Mouse (Mus musculus): ENCODE data around the gene Tor1b. TPM values are rescaled to one million over a fixed set of nuclear protein-coding genes. Genes with fewer than 3 reads are reported as not detected.

Tor1b gene
- polyA plus RNA-seq, 1 experiment from 2014 or later: 24.1 TPM

GRCm38 (mm10) chr2:30962570-30963254 is 10.0 kb downstream of the Tor1b start:
- no peak overlapping the region for H3K4me2 ChIP-seq
- no peak overlapping the region for H3K4me3 ChIP-seq (replicated peaks)
- H3K4me1 ChIP-seq: peaks cover 29% of the 10 kb centered on the region
- 90% methylated on average over 11 of the region's 11 CpGs for WGBS
- H3K27ac ChIP-seq: no peak overlapping the region
- ATAC-seq (ENCODE audit: low FRiP score): no peak
- no peak overlapping the region for H3K9ac ChIP-seq
- H3K9me3 ChIP-seq: no peaks in the 10 kb centered on the region
- H3K36me3 ChIP-seq (replicated peaks): peaks cover 81% of the 10 kb centered on the region
- no peaks in the 10 kb centered on the region for H3K27me3 ChIP-seq

- no peak for ATAC-seq (ENCODE audit: low FRiP score)
- H3K36me3 ChIP-seq (replicated peaks): peaks cover 51% of the 10 kb centered on the region
- 94% methylated on average over 8 of the region's 8 CpGs for WGBS
Observed at GRCm38 (mm10) chr2:30965627-30966026, 12.9 kb downstream of the Tor1b start.

GRCm38 (mm10) chr2:30966826-30967225 is 14.1 kb downstream of the Tor1b start:
- H3K36me3 ChIP-seq (replicated peaks): peaks cover 46% of the 10 kb centered on the region
- H3K27ac ChIP-seq: no peak overlapping the region

More at GRCm38 (mm10) chr2:30965627-30966026, 12.9 kb downstream of the Tor1b start:
- Histone ChIP-seq H3K9ac (no peak overlapping the region), H3K9me3 (no peaks in the 10 kb centered on the region), H3K27me3 (no peaks in the 10 kb centered on the region), H3K4me3 (replicated peaks) (no peak overlapping the region), H3K4me2 (0 out of 2 replicates have a peak overlapping the region, but pooled peaks have one; percentile 93), H3K4me1 (peaks cover 29% of the 10 kb centered on the region), H3K27ac (no peak overlapping the region)

GRCm38 (mm10) chr2:30967352-30968327 is 14.9 kb downstream of the Tor1b start, which contains the start of gene Tor1a:
Gene Tor1a (minus strand): TSS chr2:30967933.
- Histone ChIP-seq H3K9me3 (no peaks in the 10 kb centered on the region), H3K4me2 (peak within 1 kb of the TSS; percentile 93), H3K9ac (peak within 1 kb of the TSS; percentile 83), H3K4me3 (replicated peaks) (peak within 1 kb of the TSS; percentile 89), H3K27ac (peak within 1 kb of the TSS; percentile 57; the same call in 1 of the 2 replicates), H3K27me3 (no peaks in the 10 kb centered on the region), H3K36me3 (replicated peaks) (peaks cover 42% of the 10 kb centered on the region), H3K4me1 (peaks cover 29% of the 10 kb centered on the region)
- WGBS: 1% methylated on average over 59 of the region's 59 CpGs
- ATAC-seq (ENCODE audit: low FRiP score): peak; percentile 95

More at GRCm38 (mm10) chr2:30966826-30967225, 14.1 kb downstream of the Tor1b start:
- 27% methylated on average over 16 of the region's 16 CpGs for WGBS
- no peak for ATAC-seq (ENCODE audit: low FRiP score)
- H3K27me3 ChIP-seq: no peaks in the 10 kb centered on the region
- H3K9me3 ChIP-seq: no peaks in the 10 kb centered on the region
- H3K9ac ChIP-seq: peak overlapping the region; percentile 83
- H3K4me2 ChIP-seq: peak overlapping the region; percentile 93
- peak overlapping the region; percentile 89 for H3K4me3 ChIP-seq (replicated peaks)
- H3K4me1 ChIP-seq: peaks cover 29% of the 10 kb centered on the region

GRCm38 (mm10) chr2:30981790-30982513 is 29.2 kb downstream of the Tor1b start, which contains the start of the genes BC005624 and Usp20:
Gene BC005624 (minus strand): TSS chr2:30982201.
Gene Usp20 (plus strand): TSS chr2:30982279.
- peak within 1 kb of the TSS; percentile 67 for H3K9ac ChIP-seq
- peaks cover 30% of the 10 kb centered on the region for H3K36me3 ChIP-seq (replicated peaks)
- ATAC-seq (ENCODE audit: low FRiP score): peak; percentile 99
- H3K4me3 ChIP-seq (replicated peaks): peak within 1 kb of the TSS; percentile 77
- peak within 1 kb of the TSS; percentile 66 for H3K27ac ChIP-seq
- H3K4me1 ChIP-seq: peaks cover 25% of the 10 kb centered on the region
- H3K27me3 ChIP-seq: no peaks in the 10 kb centered on the region
- no peaks in the 10 kb centered on the region for H3K9me3 ChIP-seq
- peak within 1 kb of the TSS; percentile 78 for H3K4me2 ChIP-seq
- 1% methylated on average over 66 of the region's 66 CpGs for WGBS

- ATAC-seq (ENCODE audit: low FRiP score): no peak
- Histone ChIP-seq H3K27me3 (no peaks in the 10 kb centered on the region), H3K27ac (no peak overlapping the region), H3K9ac (peak overlapping the region; percentile 67), H3K4me3 (replicated peaks) (peak overlapping the region; percentile 77), H3K36me3 (replicated peaks) (peaks cover 19% of the 10 kb centered on the region), H3K4me1 (peaks cover 25% of the 10 kb centered on the region), H3K9me3 (no peaks in the 10 kb centered on the region), H3K4me2 (peak overlapping the region; percentile 78)
- 52% methylated on average over 7 of the region's 7 CpGs for WGBS
Observed at GRCm38 (mm10) chr2:30983024-30983423, 30.3 kb downstream of the Tor1b start.

DNA sequence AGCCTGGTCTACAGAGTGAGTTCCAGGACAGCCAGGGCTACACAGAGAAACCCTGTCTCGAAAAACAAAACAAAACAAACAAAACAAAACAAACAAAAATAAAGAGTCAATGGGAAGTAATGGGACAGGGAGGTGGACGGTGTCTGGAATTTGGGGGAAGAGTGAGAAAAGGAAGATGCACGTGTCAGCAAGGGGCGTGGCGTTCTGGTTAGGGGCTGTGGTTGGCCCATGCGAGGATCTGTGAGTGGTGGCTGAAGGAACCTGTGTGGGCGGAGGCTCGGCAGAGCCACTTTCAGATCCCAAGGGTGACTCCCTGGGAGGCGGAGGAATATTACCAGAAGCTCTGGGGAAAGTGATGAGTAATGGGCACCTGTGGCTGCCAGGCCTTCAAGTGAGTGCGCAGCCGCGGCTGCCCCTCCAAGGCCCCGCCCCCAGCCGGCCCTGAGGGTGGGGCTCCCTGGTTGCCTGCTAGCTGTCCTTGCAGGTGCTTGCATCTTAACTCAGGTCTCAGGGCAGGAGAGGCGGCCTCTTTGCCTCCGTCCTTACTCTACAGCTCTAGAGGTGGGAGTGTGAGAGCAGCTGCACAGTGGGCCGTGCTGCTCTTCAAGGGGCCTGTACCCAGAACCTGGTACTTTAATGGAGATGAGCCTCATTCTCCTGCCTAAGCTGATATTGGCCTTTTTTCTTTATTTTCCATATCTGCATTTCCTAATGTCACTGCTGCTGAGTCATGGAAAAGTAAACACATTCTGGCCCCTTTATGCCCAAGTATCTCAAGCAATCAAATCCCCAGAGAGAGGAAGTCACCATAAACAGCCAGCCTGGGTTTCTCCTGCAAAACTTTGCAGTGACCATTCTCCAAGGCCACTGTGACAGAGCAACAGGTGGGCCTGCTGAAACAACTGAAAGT is 32.6 kb downstream of the Tor1b start:
- no peak for ATAC-seq (ENCODE audit: low FRiP score)
- Histone ChIP-seq H3K9me3 (no peaks in the 10 kb centered on the region), H3K27me3 (no peaks in the 10 kb centered on the region), H3K4me1 (peaks cover 25% of the 10 kb centered on the region), H3K36me3 (replicated peaks) (0 out of 2 replicates have a peak, but pooled peaks cover under 1% of the 10 kb centered on the region), H3K4me2 (no peak overlapping the region), H3K4me3 (replicated peaks) (no peak overlapping the region), H3K27ac (no peak overlapping the region), H3K9ac (no peak overlapping the region)
- 30% methylated on average over 17 of the region's 17 CpGs for WGBS

DNA sequence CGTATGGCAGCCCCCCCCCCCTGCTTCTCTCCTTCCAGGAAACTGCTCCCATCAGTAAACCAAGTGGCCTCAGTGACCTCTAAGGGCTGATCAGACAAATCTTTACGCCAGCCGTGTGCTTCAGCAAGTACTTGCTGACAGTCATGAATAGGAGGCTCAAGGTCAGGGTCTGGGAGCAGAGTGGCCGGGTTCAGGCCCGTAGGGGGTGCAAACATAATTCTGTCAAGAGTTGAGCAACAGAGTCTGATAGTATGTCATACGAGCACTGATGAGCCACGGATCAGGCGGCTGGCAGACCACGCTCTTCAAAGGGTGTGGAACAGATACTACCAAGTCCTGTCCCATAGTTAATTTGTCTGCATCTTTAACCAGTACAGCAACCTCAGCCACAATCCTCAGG is 37.5 kb downstream of the Tor1b start:
- Histone ChIP-seq H3K27ac (no peak overlapping the region), H3K36me3 (replicated peaks) (no peaks in the 10 kb centered on the region), H3K4me2 (no peak overlapping the region), H3K27me3 (no peaks in the 10 kb centered on the region), H3K9ac (no peak overlapping the region), H3K9me3 (no peaks in the 10 kb centered on the region), H3K4me1 (peaks cover 3% of the 10 kb centered on the region; the same call in 1 of the 2 replicates), H3K4me3 (replicated peaks) (no peak overlapping the region)
- no peak for ATAC-seq (ENCODE audit: low FRiP score)
- WGBS: 89% methylated on average over 9 of the region's 9 CpGs

- no peaks in the 10 kb centered on the region for H3K9me3 ChIP-seq
- H3K27me3 ChIP-seq: no peaks in the 10 kb centered on the region
- no peak overlapping the region for H3K9ac ChIP-seq
- no peak overlapping the region for H3K4me2 ChIP-seq
- no peak overlapping the region for H3K27ac ChIP-seq
- H3K4me3 ChIP-seq (replicated peaks): no peak overlapping the region
- no peaks in the 10 kb centered on the region; the same call in 1 of the 2 replicates for H3K36me3 ChIP-seq (replicated peaks)
- 94% methylated on average over 4 of the region's 4 CpGs for WGBS
- ATAC-seq (ENCODE audit: low FRiP score): no peak
- H3K4me1 ChIP-seq: no peaks in the 10 kb centered on the region
Observed at GRCm38 (mm10) chr2:30994853-30995252, 42.1 kb downstream of the Tor1b start.

- H3K4me3 ChIP-seq (replicated peaks): no peak overlapping the region
- 76% methylated on average over 11 of the region's 11 CpGs for WGBS
- no peak overlapping the region for H3K9ac ChIP-seq
- H3K36me3 ChIP-seq (replicated peaks): peaks cover 6% of the 10 kb centered on the region; the same call in 1 of the 2 replicates
- H3K4me2 ChIP-seq: no peak overlapping the region
- H3K4me1 ChIP-seq: no peaks in the 10 kb centered on the region
- no peak overlapping the region for H3K27ac ChIP-seq
- no peaks in the 10 kb centered on the region for H3K27me3 ChIP-seq
- ATAC-seq (ENCODE audit: low FRiP score): no peak
- H3K9me3 ChIP-seq: no peaks in the 10 kb centered on the region
Observed at GRCm38 (mm10) chr2:30995432-30995996, 42.8 kb downstream of the Tor1b start.

Measured in forebrain, embryonic 12.5 days (tissue).